Mouse (Mus musculus): ENCODE results near the gene Nepro.

- TF ChIP-seq POLR2A (IDR thresholded peaks at IDR 0.05; ENCODE audit: low read depth, low read length) (no peak), CTCF (IDR thresholded peaks at IDR 0.05; ENCODE audit: borderline replicate concordance, insufficient read depth, low read length) (no peak)
These were observed 21.8 kb upstream of the Nepro start for GRCm38 (mm10) chr16:44702272-44702671.
